ENCODE assay signal across 8 mouse cellular contexts in genomic region chr12:51971070-51971664, GRCm38 (mm10). TPM values are rescaled to one million over a fixed set of nuclear protein-coding genes. Genes with fewer than 3 reads are reported as not detected.
DNase-seq lines count a peak whose midpoint lies in the region; ATAC-seq lines count a peak whose summit lies in the region.

Heatr5a (minus strand) TSS chr12:51971321.

- H3K36me3 ChIP-seq in intestine, embryonic 14.5 days (ENCODE audit: control insufficient read depth, insufficient read depth, low read length): 0 out of 2 replicates have a peak, but pooled peaks cover 3% of the 10 kb centered on the region

- under 1% methylated on average over 51 of the region's 53 CpGs for WGBS in intestine, embryonic 14.5 days

- no peaks in the 10 kb centered on the region for H3K27me3 ChIP-seq in intestine, embryonic 14.5 days (replicated peaks; ENCODE audit: control insufficient read depth, insufficient read depth, low read length)

- H3K9me3 ChIP-seq in intestine, embryonic 14.5 days (ENCODE audit: control insufficient read depth, low read length): no peaks in the 10 kb centered on the region

- peak; percentile 88 for DNase-seq in adipocyte (ENCODE audit: low spot score)
- peak; percentile 95 for DNase-seq in embryo, embryonic 10 days (ENCODE audit: low spot score)
- peak; percentile 95 for DNase-seq in gastrocnemius, postnatal 14 days
- DNase-seq in intestine, embryonic 14.5 days (ENCODE audit: low spot score): peak; percentile 92
- peak; percentile 85 to 87 for DNase-seq in left cerebral cortex, postnatal 14 days (ENCODE audit: low spot score in 2 of 2)
- DNase-seq in mesoderm, embryonic 11.5 days (ENCODE audit: low read depth, low spot score): peak; percentile 79
- peak; percentile 82 to 84 for DNase-seq in right cerebral cortex, postnatal 36 days (ENCODE audit: low spot score in 2 of 2)
- peak; percentile 91 for DNase-seq in yolk sac, embryonic 10.5 days (ENCODE audit: low spot score)

- H3K27ac ChIP-seq in intestine, embryonic 14.5 days (ENCODE audit: low read depth): peak within 1 kb of the TSS; percentile 88

- peak within 1 kb of the TSS; percentile 77 for H3K9ac ChIP-seq in intestine, embryonic 14.5 days (ENCODE audit: low read length)

- ATAC-seq in intestine, embryonic 14.5 days (replicated peaks; ENCODE audit: low FRiP score, low TSS enrichment, low read depth): peak; percentile 97

- peak within 1 kb of the TSS; percentile 71 for H3K4me3 ChIP-seq in intestine, embryonic 14.5 days (ENCODE audit: low read depth, low read length)

- intact Hi-C loops in gastrocnemius, postnatal 14 days (cut with DNase I; ENCODE audit: low total_unique reads): no loop called here
- intact Hi-C loops in left cerebral cortex, postnatal 14 days (cut with DNase I): no loop called here

- peak within 1 kb of the TSS; percentile 58 for H3K4me2 ChIP-seq in intestine, embryonic 14.5 days (ENCODE audit: low read length)

- H3K4me1 ChIP-seq in intestine, embryonic 14.5 days (replicated peaks; ENCODE audit: control insufficient read depth, insufficient read depth, low read length): peaks cover 6% of the 10 kb centered on the region

RNA-seq across cellular contexts. Expression of gene Heatr5a, which starts in this region (rescaled TPM):
- total RNA-seq in gastrocnemius, postnatal 14 days (2021): 10 to 100 TPM; 14.1 to 17.9 TPM
- polyA plus RNA-seq in intestine, embryonic 14.5 days (2014; fragmentation: Nextera tagmentation; extraction: Ambion mirVana): 11.9 and 15.0 TPM in 2 replicates
- 1 to 10 TPM; 6.9 to 7.2 TPM for total RNA-seq in left cerebral cortex, postnatal 14 days (2021)

Comparison
In these comparisons a context has a peak if more than half of its experiments do, and no peak if none do; other contexts are left out.
1. Peak in every context shown above with its lines: DNase-seq, ATAC-seq, H3K4me3 ChIP-seq and H3K27ac ChIP-seq.